ENCODE assay signal across 8 mouse cellular contexts in genomic region chr2:168912901-168913721, GRCm38 (mm10). TPM values are rescaled to one million over a fixed set of nuclear protein-coding genes. Genes with fewer than 3 reads are reported as not detected.
DNase-seq lines count a peak whose midpoint lies in the region; ATAC-seq and TF ChIP-seq lines count a peak whose summit lies in the region.
"Had no signal": no experiment of that assay in that cellular context is flagged by ENCODE, and none has a peak within 500 bp of the region (broad histone marks: within the 10 kb centered on the region; RNA-seq: fewer than 3 reads in every experiment).

No protein-coding gene starts in this region.

- peak; percentile 31 for DNase-seq in thymus, postnatal 14 days
- no peak for DNase-seq in thymus, postnatal 25 days
- no peak for DNase-seq in stomach, postnatal 0 days (ENCODE audit: low spot score)
- DNase-seq in ovary, postnatal 14 days (ENCODE audit: low spot score), result no peak
- DNase-seq in left cerebral cortex, adult 9 months (ENCODE audit: low spot score in 2 of 2), result no peak

- peak overlapping the region; percentile 95 for H3K4me2 ChIP-seq in forebrain, embryonic 12.5 days
- peak overlapping the region; percentile 62 for H3K4me2 ChIP-seq in liver, embryonic 15.5 days
- H3K4me2 ChIP-seq in stomach, postnatal 0 days (replicated peaks; ENCODE audit: low read depth), result peak overlapping the region; percentile 86

- peaks cover 49% of the 10 kb centered on the region for H3K27me3 ChIP-seq in forebrain, embryonic 12.5 days
- H3K27me3 ChIP-seq in liver, embryonic 15.5 days, result peaks cover 49% of the 10 kb centered on the region
- no peaks in the 10 kb centered on the region; the same call in 1 of the 2 replicates for H3K27me3 ChIP-seq in stomach, postnatal 0 days (ENCODE audit: control insufficient read depth, insufficient read depth, low read length)

- no peaks in the 10 kb centered on the region for H3K9me3 ChIP-seq in forebrain, embryonic 12.5 days
- no peaks in the 10 kb centered on the region for H3K9me3 ChIP-seq in liver, embryonic 15.5 days (replicated peaks)
- no peaks in the 10 kb centered on the region for H3K9me3 ChIP-seq in stomach, postnatal 0 days (ENCODE audit: control insufficient read depth, low read length)

- WGBS in forebrain, embryonic 12.5 days, result under 1% methylated on average over 31 of the region's 31 CpGs
- WGBS in liver, embryonic 15.5 days (ENCODE audit: insufficient replicate concordance), result 3% methylated on average over 31 of the region's 31 CpGs
- WGBS in stomach, postnatal 0 days, result 8% methylated on average over 31 of the region's 31 CpGs

- TF ChIP-seq EP300 in stomach, postnatal 0 days (optimal IDR thresholded peaks at IDR 0.05), result no peak

- peaks cover 28% of the 10 kb centered on the region for H3K4me1 ChIP-seq in forebrain, embryonic 12.5 days
- peaks cover 8% of the 10 kb centered on the region for H3K4me1 ChIP-seq in liver, embryonic 15.5 days (replicated peaks)
- H3K4me1 ChIP-seq in stomach, postnatal 0 days (replicated peaks; ENCODE audit: control insufficient read depth, insufficient read depth), result no peaks in the 10 kb centered on the region

- ATAC-seq in forebrain, embryonic 12.5 days (ENCODE audit: low FRiP score), result 0 out of 2 replicates have a peak, but pooled peaks have one; percentile 44
- ATAC-seq in liver, embryonic 15.5 days (ENCODE audit: insufficient read depth), result no peak
- peak; percentile 44 for ATAC-seq in stomach, postnatal 0 days (ENCODE audit: low FRiP score, low TSS enrichment)

- no peak for TF ChIP-seq CTCF in stomach, postnatal 0 days (IDR thresholded peaks at IDR 0.05; ENCODE audit: low read depth)

- peak overlapping the region; percentile 36; the same call in 1 of the 2 replicates for H3K9ac ChIP-seq in forebrain, embryonic 12.5 days
- no peak overlapping the region for H3K9ac ChIP-seq in liver, embryonic 15.5 days
- peak overlapping the region; percentile 48 for H3K9ac ChIP-seq in stomach, postnatal 0 days (ENCODE audit: low read length)

- no peaks in the 10 kb centered on the region for H3K36me3 ChIP-seq in forebrain, embryonic 12.5 days (replicated peaks)
- H3K36me3 ChIP-seq in liver, embryonic 15.5 days (replicated peaks), result no peaks in the 10 kb centered on the region
- no peaks in the 10 kb centered on the region for H3K36me3 ChIP-seq in stomach, postnatal 0 days (ENCODE audit: control insufficient read depth, insufficient read depth, low read length)

- H3K4me3 ChIP-seq in forebrain, embryonic 12.5 days (replicated peaks), result peak overlapping the region; percentile 52
- peak overlapping the region; percentile 38 for H3K4me3 ChIP-seq in liver, embryonic 15.5 days (replicated peaks)
- peak overlapping the region; percentile 49 for H3K4me3 ChIP-seq in stomach, postnatal 0 days (ENCODE audit: low read depth, low read length)
- H3K4me3 ChIP-seq: erythroblast, embryonic 14.5 days had no signal

- H3K27ac ChIP-seq in forebrain, embryonic 12.5 days, result no peak overlapping the region
- no peak overlapping the region for H3K27ac ChIP-seq in liver, embryonic 15.5 days (replicated peaks)
- peak overlapping the region; percentile 56 for H3K27ac ChIP-seq in stomach, postnatal 0 days (replicated peaks)

RNA-seq across cellular contexts. Expression of gene Zfp64, which starts 42.3 kb away (rescaled TPM):
- polyA plus RNA-seq in forebrain, embryonic 12.5 days (2016; fragmentation: Nextera tagmentation; extraction: Ambion mirVana), result 35.5 and 38.0 TPM in 2 replicates
- polyA plus RNA-seq in liver, embryonic 15.5 days (2015; fragmentation: Nextera tagmentation; extraction: Ambion mirVana), result 8.2 and 8.4 TPM in 2 replicates
- polyA plus RNA-seq in stomach, postnatal 0 days (2015; fragmentation: Nextera tagmentation; extraction: Ambion mirVana), result 28.0 and 29.8 TPM in 2 replicates
